In the genomic region with DNA sequence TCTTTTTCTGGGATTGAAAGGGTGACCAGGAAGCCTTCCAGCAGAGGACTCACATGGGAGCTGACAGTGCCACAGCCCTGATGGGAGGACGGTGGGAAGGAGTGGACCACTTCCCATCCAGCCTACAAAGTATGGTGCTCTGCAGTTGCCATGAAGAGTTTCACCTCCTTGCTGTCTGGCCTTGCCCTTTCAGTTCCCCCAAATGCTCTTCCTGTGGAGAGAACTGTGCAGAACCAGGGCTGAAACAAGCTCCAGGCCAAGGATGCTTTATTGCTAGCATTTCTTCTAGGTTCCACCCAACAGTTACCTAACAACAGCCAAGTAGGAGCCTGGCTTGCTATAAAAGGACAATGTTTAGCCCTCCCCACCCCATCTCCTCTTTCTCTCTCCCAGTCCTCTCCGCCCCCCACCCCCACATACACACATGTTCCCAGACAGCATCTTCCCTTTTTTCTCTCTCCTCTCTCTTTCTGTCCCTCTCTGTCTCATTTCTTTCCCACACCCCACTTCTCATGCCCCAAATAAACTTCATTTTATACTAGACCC, we compare ENCODE assay signal across 16 mouse cellular contexts. TPM values are rescaled to one million over a fixed set of nuclear protein-coding genes. Genes with fewer than 3 reads are reported as not detected.
A peak's percentile ranks its signal among the peaks of the same experiment; 100 is the strongest.
DNase-seq lines count a peak whose midpoint lies in the region; ATAC-seq and TF ChIP-seq lines count a peak whose summit lies in the region.
"Had no signal": no experiment of that assay in that cellular context is flagged by ENCODE, and none has a peak within 500 bp of the region (broad histone marks: within the 10 kb centered on the region; RNA-seq: fewer than 3 reads in every experiment).

No protein-coding gene starts in this region.

- no peak overlapping the region for H3K4me3 ChIP-seq in heart, embryonic 10.5 days
- no peak overlapping the region for H3K4me3 ChIP-seq in spleen, adult 2 months (ENCODE audit: extremely low read depth, insufficient read depth, insufficient read length)
- no peak overlapping the region for H3K4me3 ChIP-seq in intestine, embryonic 16.5 days (ENCODE audit: low read length)
- H3K4me3 ChIP-seq: hindbrain, embryonic 13.5 days; intestine, embryonic 15.5 days; lung, embryonic 15.5 days had no signal

- DNase-seq in heart, embryonic 10.5 days (ENCODE audit: low spot score), result peak; percentile 38
- DNase-seq in heart, adult 9 months (ENCODE audit: low spot score in 2 of 2), result no peak
- no peak for DNase-seq in spleen, adult 2 months (ENCODE audit: low read depth in 1 of 2, low spot score in 2 of 2)
- DNase-seq in spleen, postnatal 10 days (ENCODE audit: low spot score in 2 of 2), result no peak
- peak; percentile 27 for DNase-seq in telencephalon, adult 2 months (ENCODE audit: low read depth, low spot score)
- DNase-seq: adrenal gland, postnatal 10 days; cerebellum, postnatal 10 days; kidney, postnatal 10 days; retina, postnatal 1 day; thymus, adult 2 months had no signal

- H3K27me3 ChIP-seq in heart, embryonic 10.5 days (ENCODE audit: insufficient read depth, poor library complexity, severe bottlenecking), result no peaks in the 10 kb centered on the region
- H3K27me3 ChIP-seq in spleen, adult 2 months (ENCODE audit: control insufficient read depth, insufficient read depth, low read length), result no peaks in the 10 kb centered on the region
- no peaks in the 10 kb centered on the region for H3K27me3 ChIP-seq in intestine, embryonic 16.5 days (replicated peaks; ENCODE audit: control insufficient read depth, insufficient read depth, low read length)
- H3K27me3 ChIP-seq: hindbrain, embryonic 13.5 days; intestine, embryonic 15.5 days; lung, embryonic 15.5 days had no signal

- H3K4me2 ChIP-seq in intestine, embryonic 16.5 days (ENCODE audit: low read depth, low read length), result no peak overlapping the region
- H3K4me2 ChIP-seq: hindbrain, embryonic 13.5 days; intestine, embryonic 15.5 days; lung, embryonic 15.5 days had no signal

- TF ChIP-seq POLR2A in spleen, adult 2 months (IDR thresholded peaks at IDR 0.05; ENCODE audit: low read depth, low read length), result no peak

- 83% methylated on average over 2 of the region's 2 CpGs for WGBS in heart, embryonic 10.5 days
- 66% methylated on average over 2 of the region's 2 CpGs for WGBS in spleen, adult 2 months
- WGBS in intestine, embryonic 16.5 days, result 75% methylated on average over 2 of the region's 2 CpGs

- ATAC-seq in granulocyte monocyte progenitor cell, adult 5-6 weeks (replicated peaks; ENCODE audit: poor library complexity, severe bottlenecking), result peak; percentile 23
- ATAC-seq in intestine, embryonic 16.5 days, result no peak
- ATAC-seq: intestine, embryonic 15.5 days had no signal

- H3K9ac ChIP-seq in intestine, embryonic 16.5 days (ENCODE audit: low read depth, low read length), result no peak overlapping the region
- H3K9ac ChIP-seq: hindbrain, embryonic 13.5 days; intestine, embryonic 15.5 days; lung, embryonic 15.5 days had no signal

- no peak overlapping the region for H3K27ac ChIP-seq in heart, embryonic 10.5 days
- peak overlapping the region; percentile 6; the same call in 1 of the 2 replicates for H3K27ac ChIP-seq in spleen, adult 2 months (ENCODE audit: insufficient read depth, low read length)
- H3K27ac ChIP-seq in intestine, embryonic 16.5 days (ENCODE audit: low read length), result no peak overlapping the region
- H3K27ac ChIP-seq: hindbrain, embryonic 13.5 days; intestine, embryonic 15.5 days; lung, embryonic 15.5 days had no signal

- H3K4me1 ChIP-seq in heart, embryonic 10.5 days, result peaks cover 25% of the 10 kb centered on the region
- H3K4me1 ChIP-seq in spleen, adult 2 months (ENCODE audit: control insufficient read depth, insufficient read depth, insufficient read length), result peaks cover 10% of the 10 kb centered on the region; the same call in 1 of the 2 replicates
- H3K4me1 ChIP-seq in intestine, embryonic 16.5 days (ENCODE audit: control insufficient read depth, insufficient read depth, low read length), result peaks cover 22% of the 10 kb centered on the region
- H3K4me1 ChIP-seq: hindbrain, embryonic 13.5 days had no signal

- no peak for TF ChIP-seq CTCF in spleen, adult 2 months (IDR thresholded peaks at IDR 0.05; ENCODE audit: extremely low read depth, insufficient read depth, insufficient read length, insufficient replicate concordance)

- H3K9me3 ChIP-seq in heart, embryonic 10.5 days, result no peaks in the 10 kb centered on the region
- no peaks in the 10 kb centered on the region for H3K9me3 ChIP-seq in intestine, embryonic 16.5 days (ENCODE audit: control insufficient read depth, low read length)
- H3K9me3 ChIP-seq: G1E; hindbrain, embryonic 13.5 days; intestine, embryonic 15.5 days; lung, embryonic 15.5 days had no signal

- 0 out of 2 replicates have a peak, but pooled peaks cover 4% of the 10 kb centered on the region for H3K36me3 ChIP-seq in heart, embryonic 10.5 days
- no peaks in the 10 kb centered on the region for H3K36me3 ChIP-seq in spleen, adult 2 months (ENCODE audit: control insufficient read depth, insufficient read depth, low read length)
- H3K36me3 ChIP-seq in intestine, embryonic 16.5 days (ENCODE audit: control insufficient read depth, insufficient read depth, low read length), result 0 out of 2 replicates have a peak, but pooled peaks cover 4% of the 10 kb centered on the region
- H3K36me3 ChIP-seq: G1E; hindbrain, embryonic 13.5 days; intestine, embryonic 15.5 days; lung, embryonic 15.5 days had no signal

RNA-seq across cellular contexts. Expression of gene Wipf1, which starts 16.3 kb away (rescaled TPM):
- 6.8 and 7.8 TPM in 2 replicates for polyA plus RNA-seq in heart, embryonic 10.5 days (2016; fragmentation: Nextera tagmentation; extraction: Ambion mirVana)
- 58.7 and 72.8 TPM in 2 replicates for polyA plus RNA-seq in spleen, adult 2 months (2012; rRNA removed)
- 34.1 and 36.1 TPM in 2 replicates for total RNA-seq in granulocyte monocyte progenitor cell, adult 5-6 weeks (2014; fragmentation: Nextera tagmentation)
- 12.2 and 17.3 TPM in 2 replicates for total RNA-seq in granulocyte monocyte progenitor cell, adult 5-6 weeks (2017)
- polyA plus RNA-seq in intestine, embryonic 16.5 days (2015; fragmentation: Nextera tagmentation; extraction: Ambion mirVana), result 9.0 and 10.7 TPM in 2 replicates

Comparison
In these comparisons a context has a peak if more than half of its experiments do, and no peak if none do; other contexts are left out.
1. DNase-seq: peak in heart, embryonic 10.5 days (single experiment) and telencephalon, adult 2 months (single experiment); none in heart, adult 9 months (0 of 2), spleen, adult 2 months (0 of 2) and spleen, postnatal 10 days (0 of 2).